Mouse (Mus musculus): ENCODE measurements around the gene Fam160b1. TPM values are rescaled to one million over a fixed set of nuclear protein-coding genes. Genes with fewer than 3 reads are reported as not detected.

Gene Fam160b1
- polyA plus RNA-seq (2015; fragmentation: Nextera tagmentation; extraction: Ambion mirVana): 6.0 and 6.6 TPM in 2 replicates

DNA sequence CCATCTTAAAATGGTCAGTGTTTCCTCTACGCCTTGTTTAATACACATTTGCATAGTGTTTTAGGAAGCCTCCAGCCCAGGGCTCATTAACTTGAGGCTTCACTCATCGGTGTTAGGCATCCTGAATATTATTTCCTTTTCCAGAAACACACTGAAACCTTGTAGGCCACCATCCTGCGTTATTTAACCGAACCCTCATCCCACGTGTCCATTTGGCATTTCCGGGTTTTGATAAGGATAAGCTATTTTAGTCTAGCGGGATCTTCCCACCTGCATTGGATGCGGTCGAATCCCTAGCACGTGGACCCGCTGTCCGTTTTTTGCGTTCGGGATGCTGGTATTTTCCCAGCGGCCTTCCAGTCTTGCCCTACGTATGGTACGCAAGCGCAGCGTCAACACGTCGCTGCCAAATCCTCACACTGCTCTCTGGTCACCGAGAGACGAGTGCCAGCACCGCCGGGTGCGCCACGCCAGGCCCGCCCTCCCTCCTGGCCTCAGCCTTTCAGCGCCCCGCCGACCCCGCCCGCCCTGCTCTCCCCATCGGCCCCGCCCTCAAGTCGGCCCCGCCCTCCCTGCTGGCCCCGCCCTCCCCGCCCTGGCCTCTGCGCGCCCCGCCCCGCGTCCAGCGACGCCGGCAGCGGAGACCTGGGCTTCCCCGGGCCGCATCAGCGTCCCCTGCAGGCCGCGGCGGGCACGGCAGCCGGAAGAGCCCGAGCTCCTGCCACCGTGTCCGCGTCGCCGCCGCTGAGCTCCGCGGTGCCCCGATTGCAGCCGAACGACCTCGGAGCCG is at the start of gene Fam160b1:
Fam160b1 (plus strand) TSS at position 340 of the 790 bp plus-strand sequence.
- H3K4me2 ChIP-seq: peak within 1 kb of the TSS; percentile 91
- peak within 1 kb of the TSS; percentile 96 for H3K9ac ChIP-seq
- H3K4me1 ChIP-seq (replicated peaks): peaks cover 83% of the 10 kb centered on the region
- ATAC-seq (ENCODE audit: insufficient read depth): peak; percentile 89
- peak within 1 kb of the TSS; percentile 94 for H3K4me3 ChIP-seq (replicated peaks)
- H3K27me3 ChIP-seq: no peaks in the 10 kb centered on the region
- under 1% methylated on average over 58 of the region's 70 CpGs for WGBS (ENCODE audit: insufficient replicate concordance)
- peak within 1 kb of the TSS; percentile 95 for H3K27ac ChIP-seq (replicated peaks)
- H3K36me3 ChIP-seq (replicated peaks): no peaks in the 10 kb centered on the region
- no peaks in the 10 kb centered on the region for H3K9me3 ChIP-seq (replicated peaks)

DNA sequence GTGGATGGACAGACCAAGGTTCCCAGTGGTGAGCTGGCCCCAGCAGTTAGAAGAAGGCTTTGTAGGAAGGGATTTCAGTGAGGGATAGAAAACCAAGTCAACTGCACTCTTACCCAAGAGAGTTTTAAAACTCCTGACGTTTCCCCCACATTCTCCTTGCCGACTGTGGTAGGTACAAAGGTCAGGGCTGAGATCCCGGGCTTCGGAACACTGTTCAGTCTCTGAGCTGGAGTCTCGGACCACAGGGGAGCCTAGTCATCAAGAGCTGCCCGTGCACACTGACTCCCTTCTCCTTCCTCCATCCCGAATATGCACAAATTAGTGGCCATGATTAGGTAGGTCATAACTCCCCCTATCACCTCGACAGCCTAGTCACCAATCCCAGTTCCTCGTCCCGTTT is 47.3 kb upstream of the Fam160b1 start:
- Histone ChIP-seq H3K9me3 (replicated peaks) (no peaks in the 10 kb centered on the region), H3K4me2 (peak overlapping the region; percentile 25; the same call in 1 of the 2 replicates), H3K27ac (replicated peaks) (no peak overlapping the region), H3K9ac (no peak overlapping the region), H3K4me3 (replicated peaks) (no peak overlapping the region), H3K27me3 (peaks cover 26% of the 10 kb centered on the region), H3K4me1 (replicated peaks) (peaks cover 10% of the 10 kb centered on the region; the same call in 1 of the 2 replicates), H3K36me3 (replicated peaks) (no peaks in the 10 kb centered on the region)
- 51% methylated on average over 10 of the region's 10 CpGs for WGBS (ENCODE audit: insufficient replicate concordance)
- ATAC-seq (ENCODE audit: insufficient read depth): no peak

DNA sequence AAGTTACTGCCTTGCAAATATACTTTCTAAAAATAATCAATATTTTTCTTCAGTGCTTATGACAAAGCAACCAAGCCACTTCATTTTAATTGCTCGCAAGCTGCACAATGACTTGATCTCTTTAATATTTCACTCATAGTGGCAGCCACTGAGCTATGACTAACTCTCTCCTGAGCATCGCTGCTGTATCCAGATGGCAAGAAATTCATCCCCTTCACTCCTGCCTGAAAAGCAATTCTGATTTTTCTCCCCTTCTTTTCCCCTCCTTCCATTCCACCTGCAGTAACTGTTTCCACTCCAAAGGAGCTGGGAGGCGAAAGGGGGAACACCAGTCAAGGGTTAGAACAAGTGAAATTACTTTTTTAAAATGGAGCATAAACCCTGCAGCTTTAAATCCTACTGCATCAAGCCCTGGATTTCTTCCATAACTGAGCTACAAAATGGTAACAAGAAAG is 46.6 kb upstream of the Fam160b1 start:
- 52% methylated on average over 3 of the region's 3 CpGs for WGBS (ENCODE audit: insufficient replicate concordance)
- no peaks in the 10 kb centered on the region for H3K36me3 ChIP-seq (replicated peaks)
- ATAC-seq (ENCODE audit: insufficient read depth): no peak
- peaks cover 10% of the 10 kb centered on the region; the same call in 1 of the 2 replicates for H3K4me1 ChIP-seq (replicated peaks)
- no peaks in the 10 kb centered on the region for H3K9me3 ChIP-seq (replicated peaks)
- peak overlapping the region; percentile 61 for H3K4me2 ChIP-seq
- H3K4me3 ChIP-seq (replicated peaks): peak overlapping the region; percentile 56
- H3K27me3 ChIP-seq: peaks cover 26% of the 10 kb centered on the region
- H3K27ac ChIP-seq (replicated peaks): no peak overlapping the region
- H3K9ac ChIP-seq: no peak overlapping the region

DNA sequence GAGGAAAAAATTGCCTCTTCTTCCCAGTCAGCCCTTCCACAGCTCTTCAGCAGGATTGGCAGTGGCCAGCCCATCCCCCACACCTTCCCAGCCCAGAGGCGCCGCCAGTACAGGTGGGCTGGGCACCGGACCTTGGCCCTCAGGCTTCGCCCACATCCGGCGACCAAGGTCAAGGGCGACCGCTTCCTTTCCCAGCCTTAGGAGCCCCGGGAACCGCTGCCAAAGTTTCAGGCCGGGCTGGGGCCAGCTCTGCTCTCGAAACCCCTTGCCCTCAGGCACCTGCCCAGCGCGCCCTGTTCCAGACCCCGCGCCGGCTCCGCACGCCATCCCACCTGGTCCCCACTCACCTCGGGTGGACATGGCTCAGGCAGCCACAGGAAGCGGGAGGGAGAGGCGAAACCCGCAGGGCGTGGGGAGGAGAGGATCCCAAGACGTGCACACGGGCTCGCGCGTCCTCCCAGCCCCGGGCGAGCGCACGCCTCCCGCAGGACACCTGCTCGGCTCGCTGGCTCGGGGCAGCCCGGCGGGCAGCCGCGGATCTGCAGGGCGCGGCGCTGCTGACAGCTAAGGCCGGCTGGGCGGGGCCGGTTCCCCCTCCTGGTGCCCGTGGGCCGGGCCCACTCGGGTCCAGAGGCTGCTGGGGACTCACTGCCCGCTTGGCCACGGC is 46.0 kb upstream of the Fam160b1 start, which contains the start of gene Ablim1:
Ablim1 (minus strand) TSS at position 574 of the 667 bp plus-strand sequence.
- H3K4me2 ChIP-seq: peak within 1 kb of the TSS; percentile 61
- H3K9me3 ChIP-seq (replicated peaks): no peaks in the 10 kb centered on the region
- no peaks in the 10 kb centered on the region for H3K36me3 ChIP-seq (replicated peaks)
- H3K27me3 ChIP-seq: peaks cover 26% of the 10 kb centered on the region
- ATAC-seq (ENCODE audit: insufficient read depth): peak; percentile 64
- peak within 1 kb of the TSS; percentile 56 for H3K4me3 ChIP-seq (replicated peaks)
- H3K4me1 ChIP-seq (replicated peaks): peaks cover 10% of the 10 kb centered on the region; the same call in 1 of the 2 replicates
- H3K9ac ChIP-seq: peak within 1 kb of the TSS; percentile 45
- H3K27ac ChIP-seq (replicated peaks): peak within 1 kb of the TSS; percentile 55
- WGBS (ENCODE audit: insufficient replicate concordance): 2% methylated on average over 50 of the region's 52 CpGs

DNA sequence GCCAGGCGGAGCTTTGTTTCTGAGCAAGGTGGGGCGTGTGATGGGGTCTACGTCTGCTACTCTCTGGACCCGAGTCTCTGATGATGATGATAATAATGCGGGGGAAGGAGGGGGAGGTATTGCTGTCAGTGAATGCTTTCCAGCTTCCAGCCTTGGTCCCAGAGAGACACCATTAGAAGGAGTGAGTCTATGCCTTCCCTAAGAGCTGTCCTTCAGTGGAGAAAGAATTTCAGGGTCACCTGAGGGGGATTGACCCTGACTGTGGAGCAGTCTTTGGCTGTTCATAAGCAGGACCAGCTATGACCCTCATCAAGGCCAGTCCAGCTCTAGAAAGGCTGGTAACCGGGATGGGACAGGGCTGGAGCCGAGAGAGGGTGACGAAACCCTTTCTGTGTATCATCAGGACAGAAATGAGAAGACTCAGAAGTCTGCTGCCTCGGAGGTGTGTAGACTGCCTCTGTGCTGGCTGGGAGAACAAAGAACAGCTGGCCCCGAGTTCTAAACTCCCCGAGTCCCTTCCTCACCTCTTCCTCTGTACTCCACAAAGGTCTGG is 45.4 kb upstream of the Fam160b1 start:
- Histone ChIP-seq H3K4me1 (replicated peaks) (peaks cover 10% of the 10 kb centered on the region; the same call in 1 of the 2 replicates), H3K9ac (peak overlapping the region; percentile 45), H3K36me3 (replicated peaks) (no peaks in the 10 kb centered on the region), H3K27ac (replicated peaks) (peak overlapping the region; percentile 55; the same call in 1 of the 2 replicates), H3K4me3 (replicated peaks) (peak overlapping the region; percentile 56), H3K27me3 (peaks cover 26% of the 10 kb centered on the region), H3K9me3 (replicated peaks) (no peaks in the 10 kb centered on the region), H3K4me2 (peak overlapping the region; percentile 61)
- 34% methylated on average over 11 of the region's 11 CpGs for WGBS (ENCODE audit: insufficient replicate concordance)
- no peak for ATAC-seq (ENCODE audit: insufficient read depth)

DNA sequence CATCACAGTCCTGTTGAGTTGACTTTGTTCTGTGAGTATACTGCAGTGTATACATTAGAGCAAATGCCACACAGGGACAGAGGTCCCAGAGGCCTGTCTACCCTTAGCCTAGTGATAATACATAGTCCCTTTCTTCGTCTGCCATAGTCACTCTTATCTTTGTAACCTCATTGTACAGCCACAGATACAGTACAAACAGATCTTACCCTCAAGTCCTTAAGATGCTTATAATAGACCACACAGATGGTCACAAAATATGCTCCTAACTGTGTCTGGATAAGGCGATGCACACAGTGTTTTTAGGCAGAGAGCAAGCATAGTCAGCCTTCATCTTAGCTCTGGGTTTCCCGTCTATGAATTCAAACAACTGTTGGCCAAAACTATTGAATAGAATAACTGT is 43.9 kb upstream of the Fam160b1 start:
- Histone ChIP-seq H3K9me3 (replicated peaks) (no peaks in the 10 kb centered on the region), H3K4me1 (replicated peaks) (peaks cover 10% of the 10 kb centered on the region; the same call in 1 of the 2 replicates), H3K27me3 (peaks cover 26% of the 10 kb centered on the region), H3K9ac (no peak overlapping the region), H3K4me2 (no peak overlapping the region), H3K27ac (replicated peaks) (no peak overlapping the region), H3K36me3 (replicated peaks) (no peaks in the 10 kb centered on the region), H3K4me3 (replicated peaks) (no peak overlapping the region)
- ATAC-seq (ENCODE audit: insufficient read depth): no peak
- WGBS (ENCODE audit: insufficient replicate concordance): 25% methylated on average over 3 of the region's 3 CpGs

DNA sequence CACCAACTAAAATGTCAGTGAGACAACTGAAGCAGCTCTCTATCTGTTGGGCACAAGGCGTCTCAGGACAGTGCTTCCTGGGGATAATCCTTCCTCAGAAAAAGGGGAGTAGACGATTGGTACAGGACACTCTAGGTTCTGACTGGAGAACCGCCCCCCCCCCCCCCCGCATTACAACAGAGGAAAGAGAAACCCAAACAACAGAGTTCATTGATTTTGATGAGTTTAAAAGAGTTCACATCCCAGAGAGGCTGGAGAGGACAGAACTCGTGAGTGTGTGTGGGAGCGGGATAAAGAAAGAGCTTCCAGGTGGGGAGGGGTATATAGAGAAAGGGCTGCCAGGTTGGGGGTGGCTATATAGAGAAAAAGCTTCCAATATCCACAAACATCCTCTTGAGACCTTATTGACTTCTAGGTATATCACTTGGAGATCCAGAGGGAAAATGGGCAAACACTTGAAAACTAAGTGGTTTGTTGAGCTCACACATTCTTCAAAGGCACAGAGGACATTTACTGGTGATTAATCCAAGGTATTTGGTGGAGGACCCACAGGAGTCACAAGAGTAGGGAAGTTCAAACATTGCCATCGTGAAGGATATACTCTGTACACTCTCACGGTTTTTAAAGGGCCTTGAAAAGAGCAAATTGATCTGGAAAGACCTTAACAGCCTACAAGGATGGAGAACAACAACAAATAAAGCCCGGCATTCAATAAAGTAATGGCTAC is 39.7 kb upstream of the Fam160b1 start:
- Histone ChIP-seq H3K36me3 (replicated peaks) (no peaks in the 10 kb centered on the region), H3K9ac (no peak overlapping the region), H3K9me3 (replicated peaks) (no peaks in the 10 kb centered on the region), H3K4me2 (no peak overlapping the region), H3K4me3 (replicated peaks) (no peak overlapping the region), H3K27ac (replicated peaks) (peak overlapping the region; percentile 70), H3K4me1 (replicated peaks) (0 out of 2 replicates have a peak, but pooled peaks cover under 1% of the 10 kb centered on the region), H3K27me3 (0 out of 2 replicates have a peak, but pooled peaks cover 4% of the 10 kb centered on the region)
- WGBS (ENCODE audit: insufficient replicate concordance): 53% methylated on average over 9 of the region's 9 CpGs
- ATAC-seq (ENCODE audit: insufficient read depth): no peak

DNA sequence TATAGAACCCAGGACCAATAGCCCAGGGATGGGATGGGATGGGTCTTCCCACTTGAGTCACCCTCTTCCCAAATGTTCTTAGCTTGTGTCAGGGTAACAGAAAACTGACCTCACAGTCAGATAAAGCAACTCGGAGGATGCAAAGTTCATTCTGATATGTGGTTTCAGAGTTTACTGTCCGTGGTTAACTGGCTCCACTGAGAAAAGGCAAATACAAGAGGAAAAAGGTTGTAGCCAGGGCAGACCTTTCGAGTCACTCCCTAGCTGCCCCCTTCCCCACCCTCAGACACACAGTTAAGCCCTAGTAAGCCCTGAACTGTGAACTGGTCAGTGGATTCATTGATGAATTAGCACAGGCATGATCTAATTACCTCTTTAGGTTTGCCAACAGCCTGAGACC is 38.6 kb upstream of the Fam160b1 start:
- no peak overlapping the region; the same call in 1 of the 2 replicates for H3K4me2 ChIP-seq
- peak; percentile 40; the same call in 1 of the 2 replicates for ATAC-seq (ENCODE audit: insufficient read depth)
- no peak overlapping the region for H3K4me3 ChIP-seq (replicated peaks)
- H3K36me3 ChIP-seq (replicated peaks): no peaks in the 10 kb centered on the region
- no peaks in the 10 kb centered on the region for H3K9me3 ChIP-seq (replicated peaks)
- H3K27ac ChIP-seq (replicated peaks): peak overlapping the region; percentile 70; the same call in 1 of the 2 replicates
- WGBS (ENCODE audit: insufficient replicate concordance): 11% methylated on average over 3 of the region's 3 CpGs
- no peak overlapping the region for H3K9ac ChIP-seq
- H3K4me1 ChIP-seq (replicated peaks): peaks cover 3% of the 10 kb centered on the region; the same call in 1 of the 2 replicates
- no peaks in the 10 kb centered on the region for H3K27me3 ChIP-seq

DNA sequence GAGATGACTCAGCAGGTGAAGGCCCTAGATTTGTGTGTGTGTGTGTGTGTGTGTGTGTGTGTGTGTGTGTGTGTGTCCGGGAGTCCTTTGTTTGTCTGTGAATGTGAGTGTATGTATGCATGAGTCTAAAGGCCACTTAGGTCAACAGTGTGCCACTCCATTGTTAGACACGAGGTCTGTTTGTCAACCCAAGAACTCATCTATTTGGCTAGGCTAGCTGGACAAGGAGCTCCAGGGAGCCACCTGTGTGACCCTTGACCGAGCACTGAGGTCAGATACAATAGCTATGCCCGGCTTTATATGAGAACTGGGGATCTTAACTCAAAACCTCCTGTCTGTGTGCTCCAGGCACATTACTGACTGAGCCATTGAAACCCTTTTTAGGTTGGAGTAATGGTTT is 38.0 kb upstream of the Fam160b1 start:
- Histone ChIP-seq H3K9me3 (replicated peaks) (no peaks in the 10 kb centered on the region), H3K4me2 (no peak overlapping the region), H3K36me3 (replicated peaks) (no peaks in the 10 kb centered on the region), H3K4me3 (replicated peaks) (no peak overlapping the region), H3K9ac (no peak overlapping the region), H3K27me3 (no peaks in the 10 kb centered on the region), H3K27ac (replicated peaks) (no peak overlapping the region), H3K4me1 (replicated peaks) (peaks cover 3% of the 10 kb centered on the region; the same call in 1 of the 2 replicates)
- no peak for ATAC-seq (ENCODE audit: insufficient read depth)
- 43% methylated on average over 4 of the region's 4 CpGs for WGBS (ENCODE audit: insufficient replicate concordance)

DNA sequence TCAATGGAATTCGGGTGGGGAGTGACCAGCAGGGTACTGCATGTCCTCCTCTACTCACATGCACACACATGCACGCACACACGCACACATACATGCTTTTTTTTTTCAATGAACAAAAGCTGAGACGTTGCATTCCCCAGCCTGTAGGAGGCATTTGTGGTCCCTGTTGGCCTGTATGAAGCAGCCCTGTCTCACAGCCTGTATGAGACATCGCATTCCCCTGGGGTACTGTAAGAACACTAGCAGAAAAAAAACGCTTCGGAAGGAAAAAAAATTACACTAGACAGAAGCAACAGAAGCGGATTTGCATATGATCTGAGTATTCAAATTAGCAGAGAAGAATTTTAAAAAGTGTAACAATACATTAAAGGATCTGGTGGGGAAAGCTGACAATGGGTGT is 37.4 kb upstream of the Fam160b1 start:
- ATAC-seq (ENCODE audit: insufficient read depth): no peak
- Histone ChIP-seq H3K4me3 (replicated peaks) (no peak overlapping the region), H3K27ac (replicated peaks) (no peak overlapping the region), H3K9me3 (replicated peaks) (no peaks in the 10 kb centered on the region), H3K4me1 (replicated peaks) (peaks cover 3% of the 10 kb centered on the region; the same call in 1 of the 2 replicates), H3K4me2 (no peak overlapping the region), H3K27me3 (no peaks in the 10 kb centered on the region), H3K36me3 (replicated peaks) (no peaks in the 10 kb centered on the region), H3K9ac (no peak overlapping the region)
- WGBS (ENCODE audit: insufficient replicate concordance): 62% methylated on average over 8 of the region's 8 CpGs

All from liver, embryonic 15.5 days (tissue).